Comparison of ENCODE assay signal across 30 mouse cellular contexts in genomic region chr16:8711998-8712397, GRCm38 (mm10). TPM values are rescaled to one million over a fixed set of nuclear protein-coding genes. Genes with fewer than 3 reads are reported as not detected.
A peak's percentile ranks its signal among the peaks of the same experiment; 100 is the strongest.
DNase-seq lines count a peak whose midpoint lies in the region; ATAC-seq lines count a peak whose summit lies in the region.
"Had no signal": no experiment of that assay in that cellular context is flagged by ENCODE, and none has a peak within 500 bp of the region (broad histone marks: within the 10 kb centered on the region; RNA-seq: fewer than 3 reads in every experiment).

No protein-coding gene starts in this region.

- H3K9ac ChIP-seq in neural tube, embryonic 13.5 days, result no peak overlapping the region
- no peak overlapping the region for H3K9ac ChIP-seq in neural tube, embryonic 15.5 days (replicated peaks)
- H3K9ac ChIP-seq: forebrain, postnatal 0 days; intestine, embryonic 15.5 days; liver, embryonic 14.5 days; lung, embryonic 15.5 days had no signal

- no peak overlapping the region for H3K4me2 ChIP-seq in neural tube, embryonic 13.5 days
- H3K4me2 ChIP-seq in neural tube, embryonic 15.5 days, result no peak overlapping the region
- H3K4me2 ChIP-seq: intestine, embryonic 15.5 days; lung, embryonic 15.5 days; midbrain, embryonic 11.5 days had no signal

- 32% methylated on average over 9 of the region's 9 CpGs for WGBS in neural tube, embryonic 13.5 days
- WGBS in neural tube, embryonic 15.5 days, result 35% methylated on average over 9 of the region's 9 CpGs

- 0 out of 2 replicates have a peak overlapping the region, but pooled peaks have one; percentile 14 for H3K27ac ChIP-seq in neural tube, embryonic 13.5 days (replicated peaks)
- H3K27ac ChIP-seq in neural tube, embryonic 15.5 days (replicated peaks), result no peak overlapping the region; the same call in 1 of the 2 replicates
- H3K27ac ChIP-seq: forebrain, embryonic 10.5 days; intestine, embryonic 15.5 days; limb, embryonic 10.5 days; liver, embryonic 14.5 days; lung, embryonic 15.5 days; macrophage; stomach, postnatal 0 days had no signal

- peak; percentile 29; the same call in 1 of the 2 replicates for ATAC-seq in neural tube, embryonic 13.5 days (ENCODE audit: low read depth)
- no peak for ATAC-seq in neural tube, embryonic 15.5 days (ENCODE audit: low FRiP score)
- ATAC-seq: activated CD4-positive, CD25-positive, alpha-beta regulatory T cell, adult 4 months; forebrain, postnatal 0 days; intestine, embryonic 15.5 days had no signal

- H3K27me3 ChIP-seq in neural tube, embryonic 13.5 days, result no peaks in the 10 kb centered on the region
- no peaks in the 10 kb centered on the region for H3K27me3 ChIP-seq in neural tube, embryonic 15.5 days (replicated peaks)
- H3K27me3 ChIP-seq: intestine, embryonic 15.5 days; lung, embryonic 15.5 days had no signal

- H3K4me3 ChIP-seq in neural tube, embryonic 13.5 days, result no peak overlapping the region
- no peak overlapping the region for H3K4me3 ChIP-seq in neural tube, embryonic 15.5 days (replicated peaks)
- H3K4me3 ChIP-seq: forebrain, embryonic 10.5 days; intestine, embryonic 15.5 days; limb, embryonic 10.5 days; lung, embryonic 15.5 days had no signal

- intact Hi-C loops in gastrocnemius, postnatal 36 days (cut with DNase I), result no loop called here

- peak; percentile 31 to 33 for DNase-seq in cerebellum, adult 18-20 months
- DNase-seq in cerebellum, adult 11-12 months, result no peak
- DNase-seq in gastrocnemius, postnatal 25 days, result peak; percentile 19
- no peak for DNase-seq in gastrocnemius, postnatal 36 days
- peak; percentile 23 for DNase-seq in layer of hippocampus, adult 9-11 months
- DNase-seq in layer of hippocampus, adult 11-12 months (ENCODE audit: low spot score), result no peak
- DNase-seq: adrenal gland, postnatal 10 days; cerebellum, adult 11 months; forebrain, postnatal 0 days; kidney, adult 9 months; kidney, postnatal 4 days; retina, postnatal 1 day had no signal

- H3K36me3 ChIP-seq in neural tube, embryonic 13.5 days, result peaks cover 84% of the 10 kb centered on the region
- H3K36me3 ChIP-seq in neural tube, embryonic 15.5 days, result peaks cover 85% of the 10 kb centered on the region

- no peaks in the 10 kb centered on the region for H3K9me3 ChIP-seq in neural tube, embryonic 13.5 days
- H3K9me3 ChIP-seq in neural tube, embryonic 15.5 days (replicated peaks), result no peaks in the 10 kb centered on the region
- H3K9me3 ChIP-seq: forebrain, embryonic 10.5 days; intestine, embryonic 15.5 days; limb, embryonic 10.5 days; lung, embryonic 15.5 days had no signal

- H3K4me1 ChIP-seq in neural tube, embryonic 13.5 days (replicated peaks), result peaks cover 31% of the 10 kb centered on the region
- H3K4me1 ChIP-seq in neural tube, embryonic 15.5 days, result peaks cover 19% of the 10 kb centered on the region
- H3K4me1 ChIP-seq: forebrain, embryonic 10.5 days; intestine, embryonic 15.5 days had no signal

RNA-seq across cellular contexts. Expression of gene Gm5767, which starts 31.4 kb away (rescaled TPM):
- total RNA-seq in gastrocnemius, postnatal 25 days (2021), result not detected
- total RNA-seq in gastrocnemius, postnatal 36 days (2021), result not detected
- not detected in 2 replicates for polyA plus RNA-seq in neural tube, embryonic 13.5 days (2015; fragmentation: Nextera tagmentation; extraction: Ambion mirVana)
- polyA plus RNA-seq in neural tube, embryonic 15.5 days (2015; fragmentation: Nextera tagmentation; extraction: Ambion mirVana), result not detected in 2 replicates
- total RNA-seq: adrenal gland, postnatal 10 days; ES-E14; forebrain, postnatal 0 days; gastrocnemius, adult 8-10 months; heart, adult 8-10 months; hematopoietic stem cell, adult 5-6 weeks; left cerebral cortex, adult 8-10 months had no signal
- polyA plus RNA-seq: activated CD4-positive, CD25-positive, alpha-beta regulatory T cell, adult 4 months; forebrain, postnatal 0 days; heart, embryonic 16.5 days; intestine, embryonic 15.5 days; limb, embryonic 10.5 days; lung, embryonic 15.5 days; macrophage; midbrain, embryonic 11.5 days; stomach, postnatal 0 days; thymus, postnatal 0 days had no signal

RNA-seq across cellular contexts. Expression of gene Carhsp1, which starts 40.0 kb away (rescaled TPM):
- 10 to 100 TPM in 1 of 2 experiments, 1 to 10 TPM in 1; 8.6 to 10.5 TPM for total RNA-seq in gastrocnemius, postnatal 25 days (2021)
- 1 to 10 TPM; 5.4 to 6.4 TPM for total RNA-seq in gastrocnemius, postnatal 36 days (2021)
- 225 and 243 TPM in 2 replicates for polyA plus RNA-seq in neural tube, embryonic 13.5 days (2015; fragmentation: Nextera tagmentation; extraction: Ambion mirVana)
- polyA plus RNA-seq in neural tube, embryonic 15.5 days (2015; fragmentation: Nextera tagmentation; extraction: Ambion mirVana), result 141 and 152 TPM in 2 replicates

Comparison
In these comparisons a context has a peak if more than half of its experiments do, and no peak if none do; other contexts are left out.
1. DNase-seq: peak in cerebellum, adult 18-20 months (2 of 2), gastrocnemius, postnatal 25 days (single experiment) and layer of hippocampus, adult 9-11 months (single experiment); none in cerebellum, adult 11-12 months (single experiment), gastrocnemius, postnatal 36 days (0 of 2) and layer of hippocampus, adult 11-12 months (single experiment).